Mouse (Mus musculus) macrophage (primary cell): Measurements from ENCODE around the gene Syt16. TPM values are rescaled to one million over a fixed set of nuclear protein-coding genes. Genes with fewer than 3 reads are reported as not detected.

Experiments used
- H3K27ac ChIP-seq: fragments of 350-480 bp; formaldehyde crosslinking; 2 replicates; pipeline ENCODE4 v1.9.0; 2021
- H3K36me3 ChIP-seq: fragments of 350-480 bp; formaldehyde crosslinking; 2 replicates; pipeline ENCODE4 v1.9.0; 2021; ENCODE audit errors: inconsistent target
- H3K4me3 ChIP-seq: fragments of 350-480 bp; formaldehyde crosslinking; 2 replicates; pipeline ENCODE4 v1.9.0; 2021; ENCODE audit errors: inconsistent target
- H3K79me2 ChIP-seq: fragments of 350-480 bp; formaldehyde crosslinking; 2 replicates; pipeline ENCODE4 v1.9.0; 2021; ENCODE audit errors: inconsistent target
- WGBS: methylation state at CpG from one replicate; pipeline ENCODE4 v1.1.7; 2026; ENCODE audit warnings: inconsistent platforms; ENCODE audit not compliant: missing documents; 5-methylcytosine and 5-hydroxymethylcytosine counted together
- polyA plus RNA-seq: library from polyadenylated mRNA; stranded (reverse); fragments of 250-400 nt; gene quantifications from 3 replicates; pipeline ENCODE4 v1.2.4, GENCODE M21; 2018; ENCODE audit warnings: inconsistent platforms

The Syt16 gene
- polyA plus RNA-seq, 1 experiment from 2014 or later: not detected

DNA sequence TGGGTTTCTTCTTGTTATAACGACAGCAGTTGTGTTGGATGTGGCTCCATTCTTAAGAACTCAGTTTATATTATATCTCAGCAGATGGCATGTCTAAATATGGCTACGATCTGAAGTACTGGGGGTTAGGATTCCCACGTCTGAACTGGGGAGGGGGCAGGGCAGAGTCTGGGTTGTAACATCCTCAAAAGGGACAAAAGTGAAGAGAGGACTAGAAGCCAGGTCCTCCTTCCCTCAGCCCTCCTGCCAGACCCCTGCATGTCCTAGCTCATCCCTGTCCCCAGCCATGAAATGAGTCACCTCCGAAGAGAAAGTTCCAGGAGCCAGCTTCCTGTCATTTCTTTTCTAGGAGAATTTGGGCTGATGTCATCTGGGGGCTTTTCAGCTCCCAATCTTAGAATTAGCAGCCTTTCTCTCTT lies 111.2 kb downstream of the Syt16 start:
- WGBS: 57% methylated on average over 4 of the region's 4 CpGs
- Histone ChIP-seq H3K79me2 (no peaks in the 10 kb centered on the region), H3K36me3 (no peaks in the 10 kb centered on the region), H3K27ac (no peak overlapping the region), H3K4me3 (no peak overlapping the region)

DNA sequence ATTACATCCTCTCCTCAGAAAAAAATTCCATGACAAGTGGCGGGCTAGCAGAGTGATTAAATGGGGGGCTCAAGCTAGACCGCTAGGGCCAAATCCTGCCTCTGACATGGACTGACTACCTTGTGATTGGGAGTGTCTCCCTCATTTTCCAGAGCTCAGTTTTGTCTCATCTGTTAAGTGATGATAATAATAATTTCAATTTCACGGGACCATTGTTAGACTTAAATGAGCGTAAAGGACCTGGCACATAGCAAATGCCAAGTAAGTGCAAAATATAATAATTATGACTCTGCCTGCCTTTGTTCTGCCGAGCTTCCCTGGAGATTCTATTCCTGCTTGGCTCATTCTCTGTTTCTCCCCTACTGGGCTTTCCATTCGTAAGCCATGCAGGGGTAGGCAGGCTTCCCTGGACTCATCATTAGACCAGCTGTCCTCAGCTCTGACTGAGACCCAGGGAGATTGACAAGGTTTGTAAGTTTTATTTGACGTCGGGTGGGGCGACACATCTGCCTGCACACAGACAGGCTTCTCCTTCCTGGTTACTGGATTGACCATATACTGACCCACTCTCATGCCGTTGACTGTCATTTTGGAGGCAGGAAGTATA lies 112.1 kb downstream of the Syt16 start:
- WGBS: 90% methylated on average over 10 of the region's 10 CpGs
- H3K79me2 ChIP-seq: no peaks in the 10 kb centered on the region
- no peaks in the 10 kb centered on the region for H3K36me3 ChIP-seq
- H3K4me3 ChIP-seq: no peak overlapping the region
- no peak overlapping the region for H3K27ac ChIP-seq

DNA sequence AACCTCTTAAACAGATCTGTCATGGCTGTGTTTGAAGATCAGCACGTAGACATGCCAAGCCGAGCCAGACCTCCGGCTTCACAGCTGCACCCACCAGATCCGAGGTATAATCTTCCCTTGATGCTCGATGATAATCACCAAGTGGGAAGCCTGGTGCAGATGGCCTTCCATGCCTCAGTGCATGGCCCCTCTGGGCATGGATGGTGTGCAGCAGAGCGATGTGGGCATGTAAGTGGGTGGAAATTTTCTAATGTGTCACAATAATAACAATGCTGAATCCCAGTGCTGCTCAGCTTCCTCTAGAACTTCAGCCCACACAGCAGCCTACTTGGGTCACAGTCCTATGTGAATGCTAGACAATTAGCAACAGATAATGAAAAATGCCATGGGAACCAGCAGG lies 119.4 kb downstream of the Syt16 start:
- no peaks in the 10 kb centered on the region for H3K36me3 ChIP-seq
- WGBS: 92% methylated on average over 6 of the region's 6 CpGs
- H3K27ac ChIP-seq: no peak overlapping the region
- no peak overlapping the region for H3K4me3 ChIP-seq
- no peaks in the 10 kb centered on the region for H3K79me2 ChIP-seq

GRCm38 (mm10) chr12:74125796-74126195 lies 128.3 kb downstream of the Syt16 start:
- WGBS: 74% methylated on average over 12 of the region's 12 CpGs
- H3K36me3 ChIP-seq: no peaks in the 10 kb centered on the region
- no peak overlapping the region for H3K4me3 ChIP-seq
- no peaks in the 10 kb centered on the region for H3K79me2 ChIP-seq
- H3K27ac ChIP-seq: no peak overlapping the region

GRCm38 (mm10) chr12:74128229-74128628 lies 130.8 kb downstream of the Syt16 start:
- no peaks in the 10 kb centered on the region for H3K36me3 ChIP-seq
- WGBS: 89% methylated on average over 1 of the region's 1 CpGs
- no peak overlapping the region for H3K4me3 ChIP-seq
- H3K27ac ChIP-seq: no peak overlapping the region
- H3K79me2 ChIP-seq: no peaks in the 10 kb centered on the region

DNA sequence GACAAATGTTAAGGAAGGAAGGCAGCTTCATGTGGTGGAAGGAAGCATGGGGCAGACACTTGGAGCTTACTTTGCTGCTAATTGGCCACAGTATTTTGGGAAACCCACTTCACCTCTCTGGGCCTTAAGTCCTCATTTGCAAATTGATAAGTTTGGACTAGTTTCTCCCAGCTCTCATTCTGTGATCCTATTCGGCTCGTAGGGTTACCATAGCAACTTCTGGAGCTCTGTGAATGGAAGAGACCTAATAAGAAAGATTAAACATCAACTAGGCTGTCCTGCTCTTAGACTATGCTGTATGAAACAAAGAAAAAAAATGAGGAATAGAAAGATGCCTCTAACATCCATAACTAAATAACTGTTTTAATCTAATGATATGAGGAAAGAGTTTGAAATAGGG lies 134.3 kb downstream of the Syt16 start:
- WGBS: 89% methylated on average over 2 of the region's 2 CpGs
- Histone ChIP-seq H3K36me3 (no peaks in the 10 kb centered on the region), H3K4me3 (no peak overlapping the region)

GRCm38 (mm10) chr12:74142147-74142546 lies 144.7 kb downstream of the Syt16 start:
- Histone ChIP-seq H3K36me3 (no peaks in the 10 kb centered on the region), H3K27ac (no peak overlapping the region), H3K4me3 (no peak overlapping the region), H3K79me2 (no peaks in the 10 kb centered on the region)
- 75% methylated on average over 7 of the region's 7 CpGs for WGBS

More for the DNA sequence above, 134.3 kb downstream of the Syt16 start:
- Histone ChIP-seq H3K27ac (no peak overlapping the region), H3K79me2 (no peaks in the 10 kb centered on the region)

GRCm38 (mm10) chr12:74144385-74144784 lies 146.9 kb downstream of the Syt16 start:
- WGBS: 97% methylated on average over 5 of the region's 5 CpGs

DNA sequence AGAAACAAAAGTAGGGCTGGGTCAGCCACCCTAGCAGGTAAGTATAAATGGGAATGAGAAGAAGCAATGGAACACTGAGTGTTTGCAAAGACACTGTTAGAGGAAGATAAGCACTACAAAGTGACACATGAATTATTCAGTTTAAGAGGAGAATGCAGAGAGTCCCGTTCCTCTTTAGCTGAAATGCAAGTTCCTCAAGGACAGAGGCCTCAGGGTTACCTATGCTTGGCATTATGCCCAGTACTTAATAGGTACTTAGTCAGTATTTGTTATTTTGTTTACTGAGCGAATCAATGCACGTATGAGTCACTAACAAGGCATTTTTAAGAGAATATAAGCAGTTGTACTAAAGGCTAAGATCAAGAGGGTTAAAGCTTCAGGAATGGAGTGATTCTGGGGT lies 163.3 kb downstream of the Syt16 start:
- H3K36me3 ChIP-seq: no peaks in the 10 kb centered on the region
- no peak overlapping the region for H3K27ac ChIP-seq
- WGBS: 71% methylated on average over 3 of the region's 3 CpGs
- H3K4me3 ChIP-seq: no peak overlapping the region
- no peaks in the 10 kb centered on the region for H3K79me2 ChIP-seq

More at GRCm38 (mm10) chr12:74144385-74144784, 146.9 kb downstream of the Syt16 start:
- H3K36me3 ChIP-seq: no peaks in the 10 kb centered on the region
- H3K4me3 ChIP-seq: no peak overlapping the region
- H3K79me2 ChIP-seq: no peaks in the 10 kb centered on the region
- no peak overlapping the region for H3K27ac ChIP-seq

- WGBS: 79% methylated on average over 2 of the region's 2 CpGs
Measured at GRCm38 (mm10) chr12:74163080-74163479, 165.6 kb downstream of the Syt16 start.

GRCm38 (mm10) chr12:74171257-74171656 lies 173.8 kb downstream of the Syt16 start:
- Histone ChIP-seq H3K36me3 (no peaks in the 10 kb centered on the region), H3K4me3 (no peak overlapping the region), H3K27ac (no peak overlapping the region), H3K79me2 (no peaks in the 10 kb centered on the region)
- 75% methylated on average over 1 of the region's 1 CpGs for whole genome bisulfite sequencing

More at GRCm38 (mm10) chr12:74163080-74163479, 165.6 kb downstream of the Syt16 start:
- Histone ChIP-seq H3K4me3 (no peak overlapping the region), H3K27ac (no peak overlapping the region), H3K36me3 (no peaks in the 10 kb centered on the region), H3K79me2 (no peaks in the 10 kb centered on the region)

DNA sequence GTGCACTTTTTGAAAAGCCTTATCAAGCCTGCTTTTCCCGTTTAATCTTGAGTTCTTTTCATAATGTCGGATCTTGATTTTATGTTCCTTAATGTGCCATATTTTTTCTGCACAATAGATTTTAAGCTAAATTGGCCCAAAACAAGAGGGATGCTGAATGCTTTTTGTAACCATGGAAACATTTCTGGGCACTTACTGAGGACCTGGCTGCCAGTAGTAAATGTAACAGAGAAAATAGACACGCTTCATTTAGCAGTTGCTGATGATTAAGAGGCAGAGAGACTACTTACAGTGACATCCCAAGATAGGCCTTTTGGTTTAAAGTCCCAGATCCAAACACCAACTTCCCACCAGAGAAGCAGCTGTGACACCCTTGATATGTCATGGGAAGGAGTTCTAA lies 176.4 kb downstream of the Syt16 start:
- Histone ChIP-seq H3K4me3 (no peak overlapping the region), H3K36me3 (no peaks in the 10 kb centered on the region), H3K79me2 (no peaks in the 10 kb centered on the region), H3K27ac (no peak overlapping the region)
- WGBS: 93% methylated on average over 3 of the region's 3 CpGs

GRCm38 (mm10) chr12:74184596-74184995 lies 187.1 kb downstream of the Syt16 start:
- H3K27ac ChIP-seq: no peak overlapping the region
- no peak overlapping the region for H3K4me3 ChIP-seq
- WGBS: 57% methylated on average over 17 of the region's 17 CpGs

GRCm38 (mm10) chr12:74188243-74188785 lies 190.9 kb downstream of the Syt16 start:
- WGBS: 90% methylated on average over 8 of the region's 11 CpGs
- Histone ChIP-seq H3K4me3 (no peak overlapping the region), H3K36me3 (no peaks in the 10 kb centered on the region), H3K27ac (no peak overlapping the region), H3K79me2 (no peaks in the 10 kb centered on the region)

More at GRCm38 (mm10) chr12:74184596-74184995, 187.1 kb downstream of the Syt16 start:
- no peaks in the 10 kb centered on the region for H3K36me3 ChIP-seq
- no peaks in the 10 kb centered on the region for H3K79me2 ChIP-seq

GRCm38 (mm10) chr12:74188815-74189214 lies 191.4 kb downstream of the Syt16 start:
- no peaks in the 10 kb centered on the region for H3K36me3 ChIP-seq
- WGBS: 90% methylated on average over 6 of the region's 7 CpGs
- H3K27ac ChIP-seq: no peak overlapping the region
- H3K79me2 ChIP-seq: no peaks in the 10 kb centered on the region
- H3K4me3 ChIP-seq: no peak overlapping the region

DNA sequence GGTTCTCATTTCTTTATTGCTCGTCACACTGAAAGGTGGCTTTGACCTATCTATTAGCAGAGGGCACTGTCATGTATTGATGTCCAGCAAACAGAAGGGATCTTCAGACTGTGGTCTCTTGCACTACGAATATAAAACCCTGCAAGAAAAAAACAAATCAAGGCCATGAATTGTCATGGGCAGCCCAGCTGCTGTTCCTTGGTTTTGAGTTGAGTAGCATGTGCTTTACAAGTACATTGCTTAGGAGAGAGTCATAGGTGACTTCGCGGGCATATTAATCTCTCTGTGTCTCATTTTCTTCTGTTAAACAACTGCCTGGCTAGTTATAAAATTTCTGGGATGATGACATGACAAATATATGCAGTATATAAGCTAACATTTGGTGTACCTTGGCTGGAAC lies 192.4 kb downstream of the Syt16 start:
- no peak overlapping the region for H3K27ac ChIP-seq
- WGBS: 93% methylated on average over 4 of the region's 4 CpGs

More for the DNA sequence above, 192.4 kb downstream of the Syt16 start:
- Histone ChIP-seq H3K79me2 (no peaks in the 10 kb centered on the region), H3K4me3 (no peak overlapping the region), H3K36me3 (no peaks in the 10 kb centered on the region)
